Mouse (Mus musculus) liver, embryonic 13.5 days (tissue): ENCODE results near the gene Arntl. TPM values are rescaled to one million over a fixed set of nuclear protein-coding genes. Genes with fewer than 3 reads are reported as not detected.

Source experiments
- ATAC-seq: fragments of 200-750 bp; cut with Nextera tagmentation; 2 replicates; pipeline ENCODE4 v1.8.0; 2017; ENCODE audit warnings: low read depth, mild to moderate bottlenecking, moderate number of reproducible peaks, moderate library complexity
- DNase-seq: peaks from one replicate; pipeline ENCODE4 v3.0.0; 2022
- H3K27ac ChIP-seq: fragments of 300-500 bp; sonication (generic); 2 replicates; pipeline ENCODE4 v1.5.1; 2015; ENCODE audit warnings: moderate library complexity, mild to moderate bottlenecking, inconsistent platforms
- H3K27me3 ChIP-seq: fragments of 300-500 bp; sonication (generic); 2 replicates; pipeline ENCODE4 v1.6.1; 2015; ENCODE audit warnings: mild to moderate bottlenecking, inconsistent platforms
- H3K36me3 ChIP-seq: fragments of 300-500 bp; sonication (generic); 2 replicates; pipeline ENCODE4 v1.6.1; 2015; ENCODE audit warnings: mild to moderate bottlenecking, inconsistent platforms
- H3K4me1 ChIP-seq: fragments of 300-500 bp; sonication (generic); replicated peaks from 2 replicates; pipeline ENCODE4 v1.6.1; 2015; ENCODE audit warnings: inconsistent platforms
- H3K4me2 ChIP-seq: fragments of 300-500 bp; sonication (generic); 2 replicates; pipeline ENCODE4 v1.6.1; 2015; ENCODE audit warnings: inconsistent platforms, mild to moderate bottlenecking, moderate library complexity
- H3K4me3 ChIP-seq: fragments of 300-500 bp; sonication (generic); replicated peaks from 2 replicates; pipeline ENCODE4 v1.5.1; 2015; ENCODE audit warnings: mild to moderate bottlenecking, inconsistent platforms
- H3K9ac ChIP-seq: fragments of 300-500 bp; sonication (generic); 2 replicates; pipeline ENCODE4 v1.6.1; 2015; ENCODE audit warnings: mild to moderate bottlenecking, inconsistent platforms
- H3K9me3 ChIP-seq: fragments of 300-500 bp; sonication (generic); replicated peaks from 2 replicates; pipeline ENCODE4 v1.6.1; 2016; ENCODE audit warnings: inconsistent platforms
- WGBS: fragments of 180-500 bp; shearing (Covaris S2); methylation state at CpG from one replicate; pipeline ENCODE4 v1.1.7; 2015; ENCODE audit not compliant: insufficient replicate concordance; 5-methylcytosine and 5-hydroxymethylcytosine counted together
- polyA plus RNA-seq: library from polyadenylated mRNA; unstranded; fragments of >200 nt; fragmentation: Nextera tagmentation; extraction: Ambion mirVana; gene quantifications from 2 replicates; pipeline ENCODE4 v1.2.1, GENCODE M21; 2015

Gene Arntl
- 4.6 and 5.8 TPM in 2 replicates for polyA plus RNA-seq

DNA sequence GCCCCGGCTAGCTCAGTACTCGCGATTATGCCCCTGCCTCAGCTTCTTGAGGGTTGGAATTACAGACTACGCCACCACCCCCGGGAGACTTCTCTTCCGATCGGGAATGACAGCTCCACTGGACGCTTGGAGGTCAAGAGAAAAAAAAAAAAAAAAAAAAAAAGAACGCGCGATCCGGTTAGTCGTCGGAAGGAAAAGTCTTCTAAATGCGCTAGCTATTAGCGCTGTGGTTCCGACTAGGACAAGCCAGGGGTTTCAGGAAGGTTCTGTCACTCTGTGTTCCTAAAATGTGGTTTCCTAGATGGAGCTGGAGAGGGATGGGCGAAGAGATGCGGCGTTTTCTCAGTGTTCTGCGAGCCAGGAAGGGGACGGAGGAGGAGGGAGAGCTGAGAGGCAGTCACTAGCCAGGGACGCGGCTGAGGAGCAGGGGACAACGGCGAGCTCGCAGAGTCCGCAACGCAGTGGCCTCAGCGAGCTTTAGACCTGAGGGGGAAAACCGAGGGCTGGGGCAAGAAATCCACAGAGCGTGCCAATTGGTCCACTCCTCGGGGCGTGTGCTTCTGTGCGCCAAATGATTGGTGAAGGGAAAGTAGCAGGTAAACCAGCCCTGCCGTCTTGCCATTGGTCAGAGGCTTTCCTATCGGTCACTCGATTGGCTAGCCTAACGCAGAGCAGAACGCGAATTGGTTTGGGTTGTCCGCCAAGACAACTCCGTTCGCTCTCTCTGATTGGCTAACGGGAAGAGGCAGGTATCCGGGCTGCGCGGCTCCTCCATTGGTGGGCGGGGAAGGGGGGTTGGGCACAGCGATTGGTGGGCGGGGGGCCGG is at the start of gene Arntl:
Gene Arntl (plus strand): TSS at position 822 of the 827 bp plus-strand sequence.
- H3K4me1 ChIP-seq: peaks cover 8% of the 10 kb centered on the region; the same call in 1 of the 2 replicates
- DNase-seq (peak; percentile 81), ATAC-seq (peak; percentile 92)
- H3K27ac ChIP-seq: peak within 1 kb of the TSS; percentile 64
- H3K4me3 ChIP-seq: peak within 1 kb of the TSS; percentile 69
- H3K4me2 ChIP-seq: peak within 1 kb of the TSS; percentile 80
- H3K9me3 ChIP-seq: no peaks in the 10 kb centered on the region
- peak within 1 kb of the TSS; percentile 56 for H3K9ac ChIP-seq
- peaks cover 78% of the 10 kb centered on the region for H3K27me3 ChIP-seq
- no peaks in the 10 kb centered on the region for H3K36me3 ChIP-seq
- WGBS: 1% methylated on average over 52 of the region's 52 CpGs

DNA sequence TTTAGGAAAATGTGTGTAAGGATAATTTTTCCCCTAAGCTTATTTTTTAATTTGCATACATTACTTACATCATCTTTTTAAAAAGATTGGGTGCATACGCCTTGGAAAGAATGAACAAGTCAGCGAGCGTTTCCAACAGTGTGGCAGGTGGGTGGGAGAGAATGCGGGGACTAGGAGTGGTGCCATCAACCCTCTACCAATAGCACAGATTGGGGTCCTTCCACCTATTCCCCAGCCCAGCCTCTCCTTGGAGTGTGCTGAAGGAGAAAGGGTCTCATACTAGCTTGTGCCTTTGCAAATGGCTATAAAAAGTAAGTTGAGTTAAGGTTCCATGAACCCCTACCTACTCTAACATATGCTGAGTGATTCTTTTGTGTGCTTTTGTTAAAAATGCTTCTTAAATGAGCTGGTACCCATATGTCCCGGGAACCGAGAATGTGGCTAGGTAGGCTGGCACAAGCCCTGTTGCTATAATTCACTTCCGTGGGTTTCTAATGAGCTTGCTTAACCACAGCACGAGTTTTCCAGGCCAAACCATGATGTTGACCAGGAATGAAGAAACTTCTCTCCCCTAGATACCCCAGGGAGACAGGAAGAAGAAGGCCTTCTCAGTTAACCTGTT is 46.1 kb upstream of the Arntl start:
- Histone ChIP-seq H3K36me3 (no peaks in the 10 kb centered on the region), H3K9ac (no peak overlapping the region), H3K4me2 (no peak overlapping the region), H3K9me3 (no peaks in the 10 kb centered on the region), H3K4me3 (no peak overlapping the region), H3K27ac (no peak overlapping the region), H3K4me1 (no peaks in the 10 kb centered on the region), H3K27me3 (no peaks in the 10 kb centered on the region)
- DNase-seq (no peak), ATAC-seq (no peak)
- 66% methylated on average over 8 of the region's 8 CpGs for WGBS

DNA sequence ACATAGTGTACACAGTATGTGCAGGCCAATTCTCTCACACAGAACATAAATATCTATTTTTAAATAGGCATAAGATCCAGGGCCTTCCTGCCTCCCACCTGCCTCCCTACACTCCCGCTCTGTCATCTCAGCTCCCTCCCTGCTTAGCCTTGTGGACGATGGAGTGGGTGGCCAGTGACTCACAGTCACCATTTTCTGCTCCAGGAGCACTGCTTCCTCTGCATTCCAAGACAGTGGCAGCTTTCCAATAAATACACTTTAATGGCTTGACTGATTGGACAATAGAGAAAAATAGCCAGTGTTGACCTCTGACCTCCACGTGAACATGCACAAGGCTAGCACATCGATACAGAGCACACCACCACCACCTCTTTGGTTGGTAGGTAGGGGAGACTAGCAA is 42.5 kb upstream of the Arntl start:
- no peak overlapping the region for H3K9ac ChIP-seq
- DNase-seq (no peak), ATAC-seq (no peak)
- H3K4me1 ChIP-seq: no peaks in the 10 kb centered on the region
- H3K36me3 ChIP-seq: no peaks in the 10 kb centered on the region
- no peaks in the 10 kb centered on the region for H3K9me3 ChIP-seq
- no peak overlapping the region for H3K4me3 ChIP-seq
- 64% methylated on average over 4 of the region's 4 CpGs for WGBS
- no peaks in the 10 kb centered on the region for H3K27me3 ChIP-seq
- H3K4me2 ChIP-seq: no peak overlapping the region
- no peak overlapping the region for H3K27ac ChIP-seq

DNA sequence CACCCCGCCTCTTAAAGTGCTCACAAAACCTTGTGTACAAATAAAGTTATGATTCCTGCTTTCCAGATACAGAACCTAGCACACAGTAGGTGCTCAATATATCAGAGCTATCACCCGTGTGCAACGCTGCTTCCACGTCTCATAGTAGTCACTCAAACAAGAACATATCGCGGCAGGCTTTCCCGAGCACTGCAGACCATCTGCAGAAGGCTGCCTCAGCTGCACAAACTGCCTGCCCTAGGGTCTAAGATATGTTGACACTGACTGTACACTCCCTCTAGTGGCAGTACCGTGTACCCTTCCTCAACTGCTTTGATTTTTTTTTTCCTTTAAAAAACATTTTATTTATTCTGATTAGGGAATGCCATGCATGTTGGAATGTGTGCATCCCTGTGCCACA is 40.2 kb upstream of the Arntl start:
- ATAC-seq: no peak

DNA sequence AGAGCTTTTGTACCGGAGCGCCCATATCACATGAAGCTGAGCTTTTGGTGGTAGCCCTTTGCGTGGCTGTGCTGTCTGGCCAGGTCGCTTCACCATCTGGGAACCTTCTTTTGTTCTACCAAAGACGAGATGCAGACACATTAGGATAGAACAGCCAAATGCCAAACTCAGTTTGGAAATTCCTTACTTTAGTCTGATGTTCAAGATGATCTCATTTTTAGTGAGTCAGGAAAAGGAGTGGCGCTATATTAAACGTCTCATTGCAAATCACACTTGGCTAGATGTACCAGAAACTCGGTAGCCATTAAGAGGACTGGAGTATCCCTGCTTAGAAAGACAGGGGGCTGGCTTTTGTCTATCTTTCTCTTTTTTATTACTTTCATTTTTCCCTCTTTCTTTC is 38.7 kb upstream of the Arntl start:
- H3K4me3 ChIP-seq: no peak overlapping the region
- H3K4me2 ChIP-seq: no peak overlapping the region
- no peak overlapping the region for H3K9ac ChIP-seq
- H3K36me3 ChIP-seq: no peaks in the 10 kb centered on the region
- ATAC-seq (no peak), DNase-seq (no peak)
- H3K27me3 ChIP-seq: no peaks in the 10 kb centered on the region
- no peaks in the 10 kb centered on the region for H3K4me1 ChIP-seq
- H3K27ac ChIP-seq: no peak overlapping the region
- WGBS: 69% methylated on average over 8 of the region's 8 CpGs
- no peaks in the 10 kb centered on the region for H3K9me3 ChIP-seq

More for the DNA sequence above, 40.2 kb upstream of the Arntl start:
- Histone ChIP-seq H3K27me3 (no peaks in the 10 kb centered on the region), H3K36me3 (no peaks in the 10 kb centered on the region), H3K4me1 (no peaks in the 10 kb centered on the region), H3K27ac (no peak overlapping the region), H3K4me3 (no peak overlapping the region), H3K4me2 (no peak overlapping the region), H3K9ac (no peak overlapping the region), H3K9me3 (no peaks in the 10 kb centered on the region)
- no peak for DNase-seq
- 33% methylated on average over 8 of the region's 8 CpGs for whole genome bisulfite sequencing

DNA sequence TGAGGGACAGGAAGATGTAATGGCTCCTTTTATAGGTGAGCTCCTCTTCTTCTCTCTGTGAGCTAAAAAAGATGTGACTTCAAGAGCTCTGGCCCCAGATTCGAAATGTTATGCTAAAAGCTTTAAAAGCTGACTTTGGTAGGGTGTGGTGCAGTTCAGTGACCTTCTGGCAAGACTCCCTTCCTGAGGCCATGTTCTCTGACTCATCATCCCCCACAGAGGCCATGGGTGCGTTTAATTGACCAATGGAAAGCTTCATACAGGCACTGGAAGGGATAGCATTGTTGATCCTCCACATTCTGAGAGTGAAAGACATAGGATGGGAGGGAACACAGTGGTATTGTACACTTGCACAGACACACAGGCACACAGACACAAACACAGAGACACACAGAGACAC is 34.8 kb upstream of the Arntl start:
- Histone ChIP-seq H3K4me2 (no peak overlapping the region), H3K36me3 (no peaks in the 10 kb centered on the region), H3K9me3 (no peaks in the 10 kb centered on the region), H3K27me3 (no peaks in the 10 kb centered on the region), H3K27ac (no peak overlapping the region), H3K4me3 (no peak overlapping the region), H3K4me1 (no peaks in the 10 kb centered on the region), H3K9ac (no peak overlapping the region)
- 27% methylated on average over 2 of the region's 2 CpGs for WGBS
- ATAC-seq (no peak), DNase-seq (no peak)

DNA sequence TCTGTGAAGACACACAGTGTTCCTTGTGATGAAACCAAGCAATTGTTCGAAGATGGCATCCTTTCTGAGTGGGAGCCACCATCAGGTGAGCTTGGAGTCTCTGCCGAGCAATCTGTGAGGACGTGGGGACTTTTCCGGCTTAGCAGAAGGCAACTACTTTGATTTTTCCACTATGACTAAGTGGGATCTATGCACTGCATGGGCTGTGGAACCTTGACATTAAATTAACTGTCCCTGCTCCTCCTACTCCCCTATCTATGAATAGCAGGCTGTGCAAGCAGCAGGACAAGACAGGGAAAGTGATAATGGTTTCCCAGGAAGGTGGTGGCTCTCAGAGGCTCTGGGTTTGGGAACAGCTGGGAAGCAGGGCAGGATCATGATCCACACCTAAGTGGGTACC is 31.8 kb upstream of the Arntl start:
- H3K27ac ChIP-seq: no peak overlapping the region
- H3K9me3 ChIP-seq: no peaks in the 10 kb centered on the region
- no peaks in the 10 kb centered on the region for H3K36me3 ChIP-seq
- WGBS: 64% methylated on average over 4 of the region's 4 CpGs
- DNase-seq (no peak), ATAC-seq (no peak)
- H3K4me1 ChIP-seq: no peaks in the 10 kb centered on the region
- H3K9ac ChIP-seq: no peak overlapping the region
- no peaks in the 10 kb centered on the region for H3K27me3 ChIP-seq
- H3K4me2 ChIP-seq: no peak overlapping the region
- H3K4me3 ChIP-seq: no peak overlapping the region

DNA sequence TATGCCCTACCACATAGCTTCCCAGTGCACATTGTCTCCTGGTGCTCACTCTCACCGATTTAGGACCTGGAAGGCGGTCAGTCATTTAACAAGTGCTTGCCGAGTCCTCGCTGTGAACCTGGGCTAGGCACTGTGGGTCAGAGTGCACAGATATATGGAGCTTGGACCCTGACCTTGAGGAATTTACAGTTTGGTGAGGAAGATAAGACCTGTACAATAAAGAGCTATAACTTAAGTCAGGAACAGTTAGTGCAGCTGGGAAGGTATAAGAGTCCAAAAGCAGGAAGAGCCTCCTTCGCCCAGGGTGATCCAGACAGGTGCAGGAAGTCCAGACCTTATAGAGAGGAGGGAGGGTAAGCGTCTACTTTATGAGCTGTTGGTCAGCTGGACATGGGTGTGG is 29.2 kb upstream of the Arntl start:
- Histone ChIP-seq H3K36me3 (no peaks in the 10 kb centered on the region), H3K27ac (no peak overlapping the region), H3K4me2 (no peak overlapping the region), H3K27me3 (no peaks in the 10 kb centered on the region), H3K9me3 (no peaks in the 10 kb centered on the region), H3K4me1 (no peaks in the 10 kb centered on the region), H3K4me3 (no peak overlapping the region), H3K9ac (no peak overlapping the region)
- DNase-seq (no peak), ATAC-seq (no peak)
- WGBS: 69% methylated on average over 6 of the region's 6 CpGs

DNA sequence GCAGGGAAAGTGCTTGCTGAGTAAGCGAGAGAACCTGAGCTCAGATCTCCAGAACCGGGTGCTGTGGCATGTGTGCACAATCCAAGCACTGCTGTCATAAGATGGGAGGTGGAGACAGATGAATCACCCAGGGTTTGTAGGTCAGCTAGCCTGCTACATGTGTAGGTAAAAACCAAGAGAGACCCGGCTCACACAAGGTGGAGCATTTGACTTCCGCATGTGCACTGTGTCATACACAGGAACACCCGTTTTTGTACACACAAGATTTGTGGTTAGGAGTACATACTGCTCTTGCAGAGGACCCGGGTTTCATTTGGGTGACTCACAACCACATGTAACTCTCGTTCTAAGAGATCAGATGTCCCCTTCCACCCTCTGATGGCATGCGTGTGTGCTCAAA is 23.5 kb upstream of the Arntl start:
- 58% methylated on average over 8 of the region's 8 CpGs for WGBS
- Histone ChIP-seq H3K4me1 (no peaks in the 10 kb centered on the region), H3K4me3 (no peak overlapping the region), H3K9me3 (no peaks in the 10 kb centered on the region), H3K36me3 (no peaks in the 10 kb centered on the region), H3K9ac (no peak overlapping the region), H3K4me2 (no peak overlapping the region), H3K27me3 (no peaks in the 10 kb centered on the region), H3K27ac (no peak overlapping the region)
- no peak for DNase-seq
- ATAC-seq: no peak

DNA sequence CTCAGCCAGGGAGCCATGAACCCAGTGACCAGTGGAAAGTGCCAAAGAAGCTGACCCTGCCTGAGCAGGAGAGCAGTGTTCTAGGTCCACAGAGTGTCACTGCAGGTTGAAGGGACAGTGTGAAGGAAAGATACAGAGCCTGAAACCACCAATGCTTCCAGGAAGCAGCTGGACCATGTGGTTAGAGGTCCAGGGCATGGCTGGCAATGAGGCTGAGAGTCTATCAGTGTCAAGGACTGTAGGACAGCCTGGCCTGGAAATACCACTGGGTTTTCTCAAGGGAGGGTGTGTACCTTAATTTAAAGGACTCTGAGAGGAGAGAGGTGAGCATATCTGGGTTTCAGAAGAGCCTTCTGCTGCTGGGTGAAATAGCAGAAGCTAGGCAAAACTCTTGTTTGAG is 22.2 kb upstream of the Arntl start:
- Histone ChIP-seq H3K27ac (no peak overlapping the region), H3K36me3 (no peaks in the 10 kb centered on the region), H3K4me2 (no peak overlapping the region), H3K9ac (no peak overlapping the region), H3K4me3 (no peak overlapping the region), H3K9me3 (no peaks in the 10 kb centered on the region), H3K27me3 (no peaks in the 10 kb centered on the region), H3K4me1 (no peaks in the 10 kb centered on the region)
- no peak for DNase-seq
- no peak for ATAC-seq

DNA sequence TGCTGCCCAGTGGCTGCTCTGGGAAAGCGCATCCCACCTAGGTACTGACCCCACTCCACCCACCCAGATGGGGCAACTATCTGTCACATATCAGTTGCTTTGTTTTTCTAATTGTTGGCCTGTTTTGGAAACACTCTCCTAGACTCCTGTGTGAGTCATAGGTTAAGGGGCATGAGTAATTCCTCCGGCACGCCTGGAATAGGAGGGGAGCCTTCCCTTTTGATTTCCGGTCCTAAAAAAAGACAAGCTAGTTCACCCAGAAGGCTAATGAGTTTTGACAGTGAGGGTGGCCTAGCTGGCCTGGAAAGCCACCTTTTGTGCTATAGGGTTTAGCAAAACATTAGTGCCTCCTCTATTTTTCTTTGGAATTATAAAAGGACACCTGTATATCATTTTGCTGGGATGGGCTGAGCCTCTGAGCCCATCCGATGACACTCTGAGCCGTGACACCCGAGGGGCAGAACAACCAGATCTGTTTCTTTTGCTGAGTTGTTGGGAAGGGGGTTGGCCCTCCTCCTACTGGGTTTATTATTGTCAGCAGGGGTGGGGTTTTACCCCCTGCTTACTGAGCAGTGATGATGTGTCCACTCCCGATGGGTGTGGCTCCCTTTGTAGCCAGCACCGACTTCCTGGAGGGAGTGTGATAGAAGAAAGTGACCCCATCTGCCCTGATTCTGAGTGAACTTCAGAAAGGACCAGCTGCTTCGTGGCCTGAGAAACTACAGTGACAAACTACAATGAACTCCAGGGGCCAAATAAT is 21.0 kb upstream of the Arntl start:
- Histone ChIP-seq H3K27ac (no peak overlapping the region), H3K4me3 (no peak overlapping the region), H3K36me3 (no peaks in the 10 kb centered on the region), H3K27me3 (no peaks in the 10 kb centered on the region), H3K4me1 (no peaks in the 10 kb centered on the region), H3K9me3 (no peaks in the 10 kb centered on the region), H3K4me2 (no peak overlapping the region), H3K9ac (no peak overlapping the region)
- ATAC-seq (no peak), DNase-seq (no peak)
- 52% methylated on average over 10 of the region's 10 CpGs for WGBS
